Mouse (Mus musculus) forebrain, embryonic 14.5 days (tissue): Measurements from ENCODE around the gene Gfer. TPM values are rescaled to one million over a fixed set of nuclear protein-coding genes. Genes with fewer than 3 reads are reported as not detected.

Source experiments
- ATAC-seq: fragments of 200-750 bp; cut with Nextera tagmentation; 2 replicates; pipeline ENCODE4 v1.8.0; 2017; ENCODE audit warnings: mild to moderate bottlenecking, moderate library complexity
- DNase-seq: peaks from one replicate; pipeline ENCODE4 v3.0.0-alpha.2; 2015; ENCODE audit warnings: low spot score
- H3K27ac ChIP-seq: fragments of 300-500 bp; sonication (generic); 2 replicates; pipeline ENCODE4 v1.5.1; 2014; ENCODE audit warnings: low read depth, mild to moderate bottlenecking, control low read depth, low read length, moderate library complexity
- H3K27me3 ChIP-seq: fragments of 300-500 bp; sonication (generic); replicated peaks from 2 replicates; pipeline ENCODE4 v1.6.1; 2014; ENCODE audit warnings: low read length, control low read depth, mixed read lengths; ENCODE audit not compliant: control insufficient read depth, insufficient read depth
- H3K36me3 ChIP-seq: fragments of 300-500 bp; sonication (generic); 2 replicates; pipeline ENCODE4 v1.6.1; 2014; ENCODE audit warnings: low read length, control low read depth; ENCODE audit not compliant: control insufficient read depth, insufficient read depth
- H3K4me1 ChIP-seq: fragments of 300-500 bp; sonication (generic); 2 replicates; pipeline ENCODE4 v1.6.1; 2014; ENCODE audit warnings: antibody characterized with exemption, low read length, control low read depth; ENCODE audit not compliant: control insufficient read depth, insufficient read depth
- H3K4me2 ChIP-seq: fragments of 300-500 bp; sonication (generic); 2 replicates; pipeline ENCODE4 v1.6.1; 2014; ENCODE audit warnings: mild to moderate bottlenecking, control low read depth, low read length
- H3K4me3 ChIP-seq: fragments of 300-500 bp; sonication (generic); 2 replicates; pipeline ENCODE4 v1.5.1; 2014; ENCODE audit warnings: low read depth, low read length, control low read depth
- H3K9ac ChIP-seq: fragments of 300-500 bp; sonication (generic); 2 replicates; pipeline ENCODE4 v1.6.1; 2014; ENCODE audit warnings: mild to moderate bottlenecking, low read length, control low read depth, moderate library complexity
- H3K9me3 ChIP-seq: fragments of 300-500 bp; sonication (generic); replicated peaks from 2 replicates; pipeline ENCODE4 v1.6.1; 2016; ENCODE audit warnings: low read length, control low read depth, mixed read lengths; ENCODE audit not compliant: control insufficient read depth
- WGBS: fragments of 180-500 bp; shearing (Covaris S2); extraction: QIAGEN DNeasy Blood & Tissue Kit; methylation state at CpG from one replicate; pipeline ENCODE4 v1.1.7; 2014; 5-methylcytosine and 5-hydroxymethylcytosine counted together
- polyA plus RNA-seq: library from polyadenylated mRNA; unstranded; fragments of >200 nt; fragmentation: Nextera tagmentation; extraction: Ambion mirVana; gene quantifications from 2 replicates; pipeline ENCODE4 v1.2.1, GENCODE M21; 2014

The Gfer gene
- polyA plus RNA-seq, 1 experiment from 2014 or later = 37.7 TPM

- Histone ChIP-seq H3K4me2 (no peak overlapping the region), H3K9me3 (no peaks in the 10 kb centered on the region), H3K4me3 (no peak overlapping the region), H3K9ac (no peak overlapping the region), H3K27me3 (no peaks in the 10 kb centered on the region), H3K36me3 (no peaks in the 10 kb centered on the region), H3K4me1 (no peaks in the 10 kb centered on the region), H3K27ac (peak overlapping the region; percentile 14; the same call in 1 of the 2 replicates)
- ATAC-seq (no peak), DNase-seq (no peak)
- WGBS = 63% methylated on average over 7 of the region's 7 CpGs
Observed at GRCm38 (mm10) chr17:24644030-24644715, 51.8 kb downstream of the Gfer start.

Other genes with a start within 250 kb of the Gfer start
- 8.3 and 16.9 TPM in 2 replicates for gene E4f1, start 225.8 kb downstream of the Gfer start, polyA plus RNA-seq
- gene Pgp, start 225.8 kb downstream of the Gfer start, polyA plus RNA-seq = 54.7 and 56.5 TPM in 2 replicates
- gene Bricd5, start 222.3 kb downstream of the Gfer start, polyA plus RNA-seq = 0.38 and 1.3 TPM in 2 replicates
- 31.8 and 37.2 TPM in 2 replicates for gene Mlst8, start 217.1 kb downstream of the Gfer start, polyA plus RNA-seq
- 9.1 and 14.6 TPM in 2 replicates for gene Caskin1, start 207.6 kb downstream of the Gfer start, polyA plus RNA-seq
- 80.1 and 96.6 TPM in 2 replicates for gene Traf7, start 168.2 kb downstream of the Gfer start, polyA plus RNA-seq
- gene Rab26, start 161.9 kb downstream of the Gfer start, polyA plus RNA-seq = 4.0 TPM in 2 replicates
- 12.9 and 16.7 TPM in 2 replicates for gene Pkd1, start 146.3 kb downstream of the Gfer start, polyA plus RNA-seq
- 59.8 and 66.4 TPM in 2 replicates for gene Tsc2, start 63.5 kb downstream of the Gfer start, polyA plus RNA-seq
- 10.0 and 12.3 TPM in 2 replicates for gene Nthl1, start 63.5 kb downstream of the Gfer start, polyA plus RNA-seq
- 22.4 and 31.3 TPM in 2 replicates for gene Slc9a3r2, start 45.8 kb downstream of the Gfer start, polyA plus RNA-seq
- not detected in 2 replicates for gene Npw, start 37.7 kb downstream of the Gfer start, polyA plus RNA-seq
- gene Zfp598, start 26.5 kb downstream of the Gfer start, polyA plus RNA-seq = 14.9 and 19.7 TPM in 2 replicates
- gene Syngr3, start 6.2 kb downstream of the Gfer start, polyA plus RNA-seq = 105 and 136 TPM in 2 replicates
- 2.2 and 2.4 TPM in 2 replicates for gene Noxo1, start 78 bp upstream of the Gfer start, polyA plus RNA-seq
- 85.3 and 86.1 TPM in 2 replicates for gene Tbl3, start 11.5 kb upstream of the Gfer start, polyA plus RNA-seq
- gene Rnf151, start 21.9 kb upstream of the Gfer start, polyA plus RNA-seq = not detected in 2 replicates
- gene Rps2, start 22.0 kb upstream of the Gfer start, polyA plus RNA-seq = 888 and 1,063 TPM in 2 replicates
- gene Ndufb10, start 28.3 kb upstream of the Gfer start, polyA plus RNA-seq = 301 and 312 TPM in 2 replicates
- gene Rpl3l, start 31.7 kb upstream of the Gfer start, polyA plus RNA-seq = not detected in 2 replicates
- gene Msrb1, start 40.5 kb upstream of the Gfer start, polyA plus RNA-seq = 25.3 TPM in 2 replicates
- 0.20 TPM in 1 of 2 replicates, not detected in the other for gene Hs3st6, start 56.8 kb upstream of the Gfer start, polyA plus RNA-seq
- gene Meiob, start 108.1 kb upstream of the Gfer start, polyA plus RNA-seq = not detected in 2 replicates
- 49.7 and 52.8 TPM in 2 replicates for gene Hagh, start 144.0 kb upstream of the Gfer start, polyA plus RNA-seq
- gene Fahd1, start 154.2 kb upstream of the Gfer start, polyA plus RNA-seq = 18.4 and 19.2 TPM in 2 replicates
- gene Igfals, start 169.8 kb upstream of the Gfer start, polyA plus RNA-seq = 0.17 and 0.25 TPM in 2 replicates
- gene Nubp2, start 190.2 kb upstream of the Gfer start, polyA plus RNA-seq = 89.6 and 96.1 TPM in 2 replicates
- gene Spsb3, start 190.5 kb upstream of the Gfer start, polyA plus RNA-seq = 78.3 and 85.0 TPM in 2 replicates
- gene Eme2, start 198.9 kb upstream of the Gfer start, polyA plus RNA-seq = 18.2 and 23.3 TPM in 2 replicates
- 73.5 and 78.4 TPM in 2 replicates for gene Mrps34, start 199.0 kb upstream of the Gfer start, polyA plus RNA-seq
- gene Nme3, start 200.3 kb upstream of the Gfer start, polyA plus RNA-seq = 79.7 and 93.4 TPM in 2 replicates
- gene Mapk8ip3, start 240.8 kb upstream of the Gfer start, polyA plus RNA-seq = 49.9 and 76.1 TPM in 2 replicates